Mouse (Mus musculus): Measurements from ENCODE around the gene Adam10. TPM values are rescaled to one million over a fixed set of nuclear protein-coding genes. Genes with fewer than 3 reads are reported as not detected.
A peak's percentile ranks its signal among the peaks of the same experiment; 100 is the strongest.

Adam10 gene
- polyA plus RNA-seq, 1 experiment from 2014 or later = 74.2 TPM

DNA sequence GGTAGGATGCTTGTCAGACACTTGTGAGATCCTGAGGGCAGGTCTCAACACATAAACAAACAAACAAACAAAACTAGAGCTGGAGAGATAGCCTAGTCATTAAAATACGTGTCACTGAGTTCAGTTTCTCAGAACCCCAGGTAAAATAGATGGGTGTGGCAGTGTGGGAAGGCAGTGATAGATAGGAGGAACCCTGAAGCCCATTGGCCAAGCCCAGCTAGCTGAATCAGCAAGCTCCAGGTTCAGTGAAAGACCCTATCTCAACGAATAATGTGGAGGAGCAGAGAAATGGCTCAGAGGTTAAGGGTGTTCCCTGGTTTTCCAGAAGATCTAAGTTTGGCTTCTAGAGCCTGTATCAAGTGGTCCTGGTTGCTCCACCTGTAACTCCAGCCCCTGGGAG lies 9.6 kb upstream of the Adam10 start:
- Histone ChIP-seq H3K9me3 (ENCODE audit: control insufficient read depth, low read length) (no peaks in the 10 kb centered on the region), H3K4me2 (peak overlapping the region; percentile 25; the same call in 1 of the 2 replicates), H3K36me3 (ENCODE audit: control insufficient read depth, insufficient read depth, low read length) (no peaks in the 10 kb centered on the region), H3K27me3 (replicated peaks; ENCODE audit: control insufficient read depth, insufficient read depth, low read length) (no peaks in the 10 kb centered on the region), H3K9ac (ENCODE audit: low read depth, low read length) (no peak overlapping the region), H3K4me1 (replicated peaks; ENCODE audit: control insufficient read depth, insufficient read depth, low read length) (peaks cover 25% of the 10 kb centered on the region), H3K4me3 (ENCODE audit: low read depth, low read length) (no peak overlapping the region), H3K27ac (ENCODE audit: low read depth, low read length) (peak overlapping the region; percentile 93)
- DNase-seq (ENCODE audit: low spot score) (no peak), ATAC-seq (replicated peaks; ENCODE audit: low FRiP score) (peak; percentile 91)
- WGBS = 34% methylated on average over 2 of the region's 2 CpGs

DNA sequence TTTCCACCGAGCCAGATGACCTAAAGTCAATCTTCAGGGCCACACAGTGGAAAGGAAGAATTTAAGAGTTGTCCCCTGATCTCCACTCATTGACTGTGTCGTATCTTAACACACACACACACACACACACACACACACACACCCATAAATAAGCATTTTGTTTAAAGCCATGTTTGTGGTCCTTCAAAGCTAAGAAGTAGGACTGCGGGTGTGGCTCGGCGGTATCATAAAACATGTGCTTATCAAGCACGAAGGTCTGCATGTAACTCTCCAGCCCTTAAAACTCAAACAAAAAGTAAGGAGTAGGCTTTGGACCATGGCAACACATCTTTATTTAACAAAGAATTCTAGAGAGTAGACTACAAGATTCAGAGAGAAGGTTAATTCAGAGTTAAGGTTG lies 8.4 kb upstream of the Adam10 start:
- DNase-seq (ENCODE audit: low spot score) = no peak
- Histone ChIP-seq H3K4me2 (peak overlapping the region; percentile 24), H3K9ac (ENCODE audit: low read depth, low read length) (peak overlapping the region; percentile 21), H3K36me3 (ENCODE audit: control insufficient read depth, insufficient read depth, low read length) (no peaks in the 10 kb centered on the region), H3K4me1 (replicated peaks; ENCODE audit: control insufficient read depth, insufficient read depth, low read length) (peaks cover 25% of the 10 kb centered on the region), H3K4me3 (ENCODE audit: low read depth, low read length) (no peak overlapping the region), H3K27ac (ENCODE audit: low read depth, low read length) (peak overlapping the region; percentile 93), H3K9me3 (ENCODE audit: control insufficient read depth, low read length) (no peaks in the 10 kb centered on the region), H3K27me3 (replicated peaks; ENCODE audit: control insufficient read depth, insufficient read depth, low read length) (no peaks in the 10 kb centered on the region)
- 54% methylated on average over 6 of the region's 6 CpGs for WGBS
- ATAC-seq (replicated peaks; ENCODE audit: low FRiP score) = peak; percentile 79

DNA sequence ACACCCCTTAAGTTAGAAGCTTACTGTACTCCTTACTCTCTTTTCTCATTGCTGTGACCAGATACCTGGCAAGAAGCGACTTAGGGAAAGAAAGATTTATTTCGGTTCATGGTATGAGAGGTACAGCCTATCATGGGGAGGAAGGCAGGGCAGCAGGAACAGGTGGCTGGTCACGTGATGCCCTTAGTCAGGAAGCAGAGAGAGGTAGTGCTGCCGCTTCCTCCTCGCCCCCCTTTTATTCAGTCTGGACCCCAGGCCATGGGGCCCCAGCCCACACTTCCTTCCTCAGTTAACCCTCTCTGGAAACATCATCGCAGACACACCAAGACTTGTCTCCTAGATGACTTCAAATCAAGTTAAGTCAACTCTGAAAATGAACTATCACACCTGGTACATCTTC lies 7.5 kb upstream of the Adam10 start:
- peak overlapping the region; percentile 24 for H3K4me2 ChIP-seq
- ATAC-seq (replicated peaks; ENCODE audit: low FRiP score) = no peak
- no peak overlapping the region for H3K9ac ChIP-seq (ENCODE audit: low read depth, low read length)
- no peak overlapping the region for H3K4me3 ChIP-seq (ENCODE audit: low read depth, low read length)
- H3K36me3 ChIP-seq (ENCODE audit: control insufficient read depth, insufficient read depth, low read length) = no peaks in the 10 kb centered on the region
- 55% methylated on average over 6 of the region's 6 CpGs for WGBS
- peak overlapping the region; percentile 70 for H3K27ac ChIP-seq (ENCODE audit: low read depth, low read length)
- H3K4me1 ChIP-seq (replicated peaks; ENCODE audit: control insufficient read depth, insufficient read depth, low read length) = peaks cover 25% of the 10 kb centered on the region
- no peak for DNase-seq (ENCODE audit: low spot score)
- H3K9me3 ChIP-seq (ENCODE audit: control insufficient read depth, low read length) = no peaks in the 10 kb centered on the region
- H3K27me3 ChIP-seq (replicated peaks; ENCODE audit: control insufficient read depth, insufficient read depth, low read length) = no peaks in the 10 kb centered on the region

DNA sequence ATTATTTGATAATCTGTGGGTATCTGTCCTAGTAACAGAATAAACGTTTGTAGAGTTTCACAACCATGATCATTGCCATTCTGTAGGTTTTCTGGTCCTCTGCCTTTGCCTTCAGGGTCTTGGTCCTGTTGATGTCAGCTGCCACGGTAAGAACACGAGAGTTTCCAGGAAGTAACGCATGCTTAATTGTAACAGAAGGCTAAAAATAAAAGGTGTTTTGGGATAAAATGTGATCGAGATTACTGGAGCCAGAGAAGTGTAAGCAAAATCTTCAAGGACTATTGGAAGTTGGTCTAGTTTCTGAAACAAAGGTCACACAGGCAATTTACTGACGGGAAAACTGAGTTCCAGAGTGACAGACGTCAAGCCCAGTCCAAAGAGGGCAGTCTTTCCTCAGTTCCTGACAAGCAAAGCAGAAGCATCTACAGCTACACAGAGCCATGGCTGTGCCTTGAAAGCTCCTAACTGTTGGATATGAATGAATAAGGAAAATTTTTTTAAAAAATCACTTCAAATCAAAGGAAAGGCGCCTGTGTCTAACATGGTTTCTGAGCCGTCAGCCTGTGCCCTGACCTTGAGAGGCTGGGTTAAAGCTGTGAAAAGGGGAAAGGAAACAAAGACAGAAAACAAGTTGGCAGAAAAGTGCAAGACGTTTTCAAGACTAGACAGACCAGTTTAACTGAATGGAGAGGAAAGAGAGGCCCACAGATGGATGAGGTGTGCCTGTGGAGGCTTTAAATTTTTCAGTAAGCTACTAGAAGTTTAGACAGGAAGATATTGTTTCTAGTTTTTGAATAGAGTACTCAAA lies 6.8 kb upstream of the Adam10 start:
- DNase-seq (ENCODE audit: low spot score) (no peak), ATAC-seq (replicated peaks; ENCODE audit: low FRiP score) (no peak)
- no peak overlapping the region for H3K4me3 ChIP-seq (ENCODE audit: low read depth, low read length)
- H3K4me2 ChIP-seq = peak overlapping the region; percentile 24
- H3K4me1 ChIP-seq (replicated peaks; ENCODE audit: control insufficient read depth, insufficient read depth, low read length) = peaks cover 25% of the 10 kb centered on the region
- no peaks in the 10 kb centered on the region for H3K27me3 ChIP-seq (replicated peaks; ENCODE audit: control insufficient read depth, insufficient read depth, low read length)
- 40% methylated on average over 10 of the region's 10 CpGs for WGBS
- H3K27ac ChIP-seq (ENCODE audit: low read depth, low read length) = peak overlapping the region; percentile 71
- H3K9me3 ChIP-seq (ENCODE audit: control insufficient read depth, low read length) = no peaks in the 10 kb centered on the region
- H3K9ac ChIP-seq (ENCODE audit: low read depth, low read length) = peak overlapping the region; percentile 13
- no peaks in the 10 kb centered on the region for H3K36me3 ChIP-seq (ENCODE audit: control insufficient read depth, insufficient read depth, low read length)

DNA sequence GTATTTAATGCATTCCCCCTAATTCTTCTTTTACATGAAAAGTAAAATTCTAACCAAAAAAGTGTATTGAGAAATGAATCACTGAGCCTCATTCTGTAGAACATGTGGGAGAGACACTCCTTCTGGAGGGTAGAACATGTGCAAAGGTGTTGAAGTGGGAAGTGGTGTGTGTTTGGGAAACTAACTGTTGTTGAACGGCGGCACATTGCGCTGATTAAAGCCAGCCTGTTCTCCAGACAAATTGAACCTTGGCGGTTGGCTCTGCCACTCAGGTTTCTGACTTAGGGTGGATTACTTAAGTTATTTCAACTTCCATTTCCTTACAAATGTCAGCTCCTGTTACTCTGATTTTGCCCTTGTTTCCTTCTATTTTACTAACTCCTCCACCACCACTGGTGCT lies 5.1 kb upstream of the Adam10 start:
- Histone ChIP-seq H3K36me3 (ENCODE audit: control insufficient read depth, insufficient read depth, low read length) (no peaks in the 10 kb centered on the region), H3K9ac (ENCODE audit: low read depth, low read length) (no peak overlapping the region), H3K4me3 (ENCODE audit: low read depth, low read length) (no peak overlapping the region), H3K27me3 (replicated peaks; ENCODE audit: control insufficient read depth, insufficient read depth, low read length) (no peaks in the 10 kb centered on the region), H3K4me2 (no peak overlapping the region), H3K4me1 (replicated peaks; ENCODE audit: control insufficient read depth, insufficient read depth, low read length) (peaks cover 24% of the 10 kb centered on the region), H3K9me3 (ENCODE audit: control insufficient read depth, low read length) (no peaks in the 10 kb centered on the region), H3K27ac (ENCODE audit: low read depth, low read length) (no peak overlapping the region)
- ATAC-seq (replicated peaks; ENCODE audit: low FRiP score) (no peak), DNase-seq (ENCODE audit: low spot score) (no peak)
- WGBS = 88% methylated on average over 4 of the region's 4 CpGs

DNA sequence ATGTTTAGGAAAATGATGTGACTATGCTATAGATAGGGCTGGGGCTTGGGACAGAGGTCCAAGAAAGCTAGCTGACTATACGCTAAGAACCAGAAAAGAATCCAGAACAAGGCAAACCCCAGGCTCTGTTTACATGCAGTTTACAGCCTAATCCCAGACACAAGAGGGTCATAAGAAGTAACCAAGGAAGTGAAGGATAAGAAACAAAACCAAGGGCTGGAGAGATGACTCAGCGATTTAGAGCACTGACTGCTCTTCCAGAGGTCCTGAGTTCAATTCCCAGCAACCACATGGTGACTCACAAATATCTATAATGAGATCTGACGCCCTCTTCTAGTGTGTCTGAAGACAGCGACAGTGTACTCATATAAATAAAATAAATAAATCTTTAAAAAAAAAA lies 3.7 kb upstream of the Adam10 start:
- DNase-seq (ENCODE audit: low spot score) = no peak
- Histone ChIP-seq H3K27ac (ENCODE audit: low read depth, low read length) (peak overlapping the region; percentile 8; the same call in 1 of the 2 replicates), H3K4me3 (ENCODE audit: low read depth, low read length) (no peak overlapping the region), H3K9me3 (ENCODE audit: control insufficient read depth, low read length) (no peaks in the 10 kb centered on the region), H3K27me3 (replicated peaks; ENCODE audit: control insufficient read depth, insufficient read depth, low read length) (no peaks in the 10 kb centered on the region), H3K36me3 (ENCODE audit: control insufficient read depth, insufficient read depth, low read length) (no peaks in the 10 kb centered on the region), H3K4me1 (replicated peaks; ENCODE audit: control insufficient read depth, insufficient read depth, low read length) (peaks cover 18% of the 10 kb centered on the region), H3K4me2 (no peak overlapping the region), H3K9ac (ENCODE audit: low read depth, low read length) (no peak overlapping the region)
- 63% methylated on average over 4 of the region's 4 CpGs for WGBS
- no peak for ATAC-seq (replicated peaks; ENCODE audit: low FRiP score)

DNA sequence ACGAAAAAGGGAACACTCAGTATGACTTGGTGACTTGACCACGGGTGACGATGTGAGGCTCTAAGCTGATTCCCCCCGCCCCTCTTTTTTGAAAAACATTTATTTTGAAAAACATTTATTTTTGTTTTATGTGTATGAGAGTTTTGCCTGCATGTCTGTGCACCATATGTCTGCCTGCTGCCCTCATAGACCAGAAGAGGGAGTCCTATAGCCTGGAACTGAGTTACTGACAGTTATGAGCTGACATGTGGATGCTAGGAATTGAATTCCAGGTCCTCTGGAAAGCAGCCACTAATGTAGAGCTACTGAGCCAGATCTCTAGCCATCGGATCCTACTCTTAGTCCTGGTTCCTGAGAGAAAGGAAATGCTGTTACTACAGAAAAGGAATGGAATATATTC lies 2.8 kb upstream of the Adam10 start:
- no peak overlapping the region for H3K27ac ChIP-seq (ENCODE audit: low read depth, low read length)
- ATAC-seq (replicated peaks; ENCODE audit: low FRiP score) = no peak

DNA sequence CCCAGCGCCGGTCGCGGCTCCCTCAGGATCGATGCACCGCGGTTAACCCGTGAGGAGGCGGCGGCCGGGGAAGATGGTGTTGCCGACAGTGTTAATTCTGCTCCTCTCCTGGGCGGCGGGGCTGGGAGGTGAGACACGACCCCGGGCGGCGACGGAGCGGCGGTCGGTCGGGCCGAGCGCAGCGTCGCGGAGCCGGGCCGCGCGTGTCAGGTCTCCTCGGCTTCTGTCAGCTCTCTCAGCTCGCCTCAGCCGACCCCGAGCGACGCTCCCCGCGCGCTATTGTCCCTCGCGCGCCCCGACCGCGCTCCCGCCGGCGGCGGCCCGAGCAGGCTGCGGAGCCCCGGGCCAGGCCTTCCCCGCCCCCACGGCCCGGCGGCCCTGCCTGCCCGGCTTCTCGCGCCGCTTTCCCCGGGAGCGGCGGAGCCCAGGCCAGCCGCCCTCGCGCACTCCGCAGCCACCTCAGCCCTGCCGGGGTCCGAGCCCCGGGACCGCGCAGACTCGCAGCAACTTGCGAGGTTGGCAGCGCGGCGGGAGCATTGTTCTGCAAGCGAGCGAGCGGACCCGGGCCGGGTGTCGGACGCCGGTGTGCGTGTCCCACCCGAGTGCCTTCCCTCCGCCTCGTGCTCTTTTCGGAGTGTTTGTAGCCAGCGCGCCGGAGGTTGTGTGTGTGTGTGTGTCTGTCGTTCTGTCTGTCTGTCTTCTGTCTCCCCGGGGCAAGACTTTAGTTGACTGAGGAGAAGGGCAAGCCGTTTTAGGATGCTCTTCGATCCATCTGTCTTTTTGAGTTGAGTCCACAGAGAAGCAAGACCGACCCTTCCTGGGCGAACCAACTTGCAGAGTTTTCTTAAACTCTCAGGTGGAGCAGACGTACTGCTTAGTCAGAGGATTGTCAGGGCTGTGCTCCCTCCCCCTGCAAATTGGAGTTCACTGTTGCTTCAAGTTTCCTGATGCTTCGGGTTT lies 615 bp downstream of the Adam10 start:
- ATAC-seq (replicated peaks; ENCODE audit: low FRiP score) (peak; percentile 33), DNase-seq (ENCODE audit: low spot score) (peak; percentile 72)
- Histone ChIP-seq H3K9ac (ENCODE audit: low read depth, low read length) (peak overlapping the region; percentile 99), H3K9me3 (ENCODE audit: control insufficient read depth, low read length) (no peaks in the 10 kb centered on the region), H3K4me3 (ENCODE audit: low read depth, low read length) (peak overlapping the region; percentile 100), H3K36me3 (ENCODE audit: control insufficient read depth, insufficient read depth, low read length) (no peaks in the 10 kb centered on the region), H3K4me2 (peak overlapping the region; percentile 89), H3K27me3 (replicated peaks; ENCODE audit: control insufficient read depth, insufficient read depth, low read length) (no peaks in the 10 kb centered on the region), H3K27ac (ENCODE audit: low read depth, low read length) (peak overlapping the region; percentile 98), H3K4me1 (replicated peaks; ENCODE audit: control insufficient read depth, insufficient read depth, low read length) (peaks cover 22% of the 10 kb centered on the region)
- WGBS = under 1% methylated on average over 100 of the region's 103 CpGs

More for the DNA sequence above, 2.8 kb upstream of the Adam10 start:
- no peak for DNase-seq (ENCODE audit: low spot score)
- Histone ChIP-seq H3K9me3 (ENCODE audit: control insufficient read depth, low read length) (no peaks in the 10 kb centered on the region), H3K36me3 (ENCODE audit: control insufficient read depth, insufficient read depth, low read length) (no peaks in the 10 kb centered on the region), H3K4me1 (replicated peaks; ENCODE audit: control insufficient read depth, insufficient read depth, low read length) (peaks cover 16% of the 10 kb centered on the region), H3K27me3 (replicated peaks; ENCODE audit: control insufficient read depth, insufficient read depth, low read length) (no peaks in the 10 kb centered on the region), H3K9ac (ENCODE audit: low read depth, low read length) (no peak overlapping the region), H3K4me3 (ENCODE audit: low read depth, low read length) (no peak overlapping the region), H3K4me2 (no peak overlapping the region)
- WGBS = 81% methylated on average over 5 of the region's 5 CpGs
